Mouse (Mus musculus) gastrocnemius, postnatal 36 days (tissue): ENCODE measurements at regions not wholly inside any gene's neighbourhood (a gene's known extent, or its start where the extent isn't known, plus 50 kb on each side); places are given as distances from the start of the nearest gene placed in this dataset.

ENCODE experiments used
- DNase-seq, 2 experiments: peaks; one replicate each; pipeline ENCODE4 v3.0.0; 2022
- intact Hi-C: fragments of 180-260 bp; cut with DNase I; formaldehyde crosslinking; loops from one replicate; pipeline ENCODE4 v1.15.1; 2025

- peak in 1 of 2 experiments; percentile 53 for DNase-seq
- intact Hi-C loops: no loop called here
Observed at GRCm38 (mm10) chr2:170220871-170221369, 73.0 kb upstream of the Zfp217 start.

DNA sequence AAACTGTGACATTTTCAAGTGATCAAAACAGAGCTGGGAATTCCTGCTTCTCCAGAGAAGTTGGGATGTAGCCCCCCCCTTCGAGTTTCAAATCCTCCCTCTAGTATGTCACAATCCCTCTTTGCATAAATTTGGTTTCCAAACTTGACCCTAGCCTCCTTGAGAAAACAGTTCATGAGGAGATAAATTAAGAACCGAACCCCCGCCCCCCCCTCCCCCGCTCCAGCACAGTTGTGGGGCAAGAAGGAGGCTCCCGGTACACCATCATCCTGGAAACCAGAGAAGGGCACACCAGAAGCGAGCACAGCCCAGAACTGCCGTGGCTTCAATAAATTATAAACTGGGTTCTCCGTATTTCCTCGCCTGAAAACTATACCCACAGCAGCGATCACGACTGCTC is 72.5 kb upstream of the Zfp217 start:
- intact Hi-C loops: no loop called here
- DNase-seq: no peak

DNA sequence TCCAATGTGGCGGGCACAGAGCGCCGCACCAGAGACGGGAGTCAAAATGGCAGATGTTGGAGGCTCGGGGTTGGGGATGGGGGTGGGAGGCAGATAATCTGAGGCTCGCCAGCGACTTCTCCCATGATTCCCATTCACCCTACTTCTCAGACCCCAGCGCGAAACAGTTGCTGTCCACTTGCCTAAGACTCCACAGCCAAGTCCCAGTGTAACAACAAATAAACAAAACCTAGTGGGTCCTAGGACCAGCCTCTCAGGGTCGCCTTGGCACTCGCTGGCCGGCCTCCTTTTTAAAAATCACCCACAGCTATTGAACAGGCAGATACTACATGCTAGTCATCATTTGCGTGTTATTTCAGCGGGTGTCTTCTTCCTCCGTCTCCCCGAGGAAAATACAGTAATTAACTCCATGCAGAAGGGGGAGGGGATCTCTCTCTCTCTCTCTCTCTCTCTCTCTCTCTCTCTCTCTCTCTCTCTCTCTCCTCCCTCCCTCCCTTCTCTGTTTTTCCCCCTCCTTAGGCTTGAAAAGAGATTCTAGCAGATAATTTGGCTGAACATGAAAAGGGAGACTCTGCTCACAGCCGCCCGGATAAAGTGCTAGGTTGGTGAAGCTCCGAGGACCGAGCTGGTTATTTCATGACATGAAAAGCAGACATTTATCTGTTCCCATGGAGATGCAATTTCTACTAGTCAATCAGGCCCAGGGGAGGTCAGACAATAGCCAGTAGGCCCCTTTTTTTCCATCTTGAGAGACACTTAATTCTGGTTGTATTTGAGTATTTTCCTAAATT is 71.9 kb upstream of the Zfp217 start:
- peak in 1 of 2 experiments; percentile 33 for DNase-seq
- intact Hi-C loops: loop anchor here (5.0 kb wide), 1 partner anchor 103 kb away; no protein-coding TSS in a partner anchor

DNA sequence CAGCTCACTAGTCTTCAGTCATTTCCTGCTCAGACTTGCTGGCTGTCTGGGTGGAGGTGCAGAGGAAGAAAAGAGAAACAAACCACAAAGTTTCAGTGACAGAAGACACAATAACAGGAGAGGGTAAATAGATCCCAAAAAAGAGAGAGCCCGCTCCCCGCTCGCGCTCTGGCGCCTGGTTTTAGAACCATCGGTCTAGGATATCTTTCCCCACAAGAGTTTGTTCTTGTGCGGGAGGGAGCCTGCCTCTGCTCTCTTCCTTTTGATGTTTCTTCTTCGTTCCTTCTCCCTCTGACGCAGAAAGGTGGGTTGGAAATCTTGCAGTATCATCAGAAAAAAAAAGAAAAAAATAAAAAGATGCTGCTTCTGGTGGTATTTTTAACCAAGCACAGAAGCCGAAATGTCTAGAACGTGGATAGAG is 71.3 kb upstream of the Zfp217 start:
- intact Hi-C loops: loop anchor here (5.0 kb wide), 1 partner anchor 102 kb away; no protein-coding TSS in a partner anchor
- DNase-seq: no peak

- intact Hi-C loops: loop anchor here (5.0 kb wide), 1 partner anchor 101 kb away; no protein-coding TSS in a partner anchor
- DNase-seq: peak; percentile 54 to 67
Observed at GRCm38 (mm10) chr2:170218230-170219044, 70.5 kb upstream of the Zfp217 start.

DNA sequence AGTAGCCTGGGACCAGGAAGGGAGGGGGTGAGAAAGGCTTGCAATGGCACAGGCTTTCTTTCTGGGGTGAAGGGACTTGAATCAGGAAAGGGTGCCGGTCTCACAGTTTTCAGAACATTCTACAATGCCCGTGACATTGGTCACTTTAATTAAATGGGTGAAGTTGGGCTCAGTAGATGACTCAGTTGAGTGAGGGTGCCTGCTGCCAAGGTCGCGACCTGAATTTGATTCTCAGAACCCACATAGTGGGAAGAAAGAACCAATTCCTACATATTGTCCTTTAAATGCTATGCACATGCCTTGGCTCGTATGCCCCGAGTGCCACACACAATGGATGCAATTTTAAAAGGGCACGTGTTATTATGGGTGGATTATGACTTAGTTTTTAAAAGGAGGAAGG is 68.4 kb upstream of the Zfp217 start:
- no peak for DNase-seq
- intact Hi-C loops: loop anchor here (5.0 kb wide), 1 partner anchor 99 kb away; no protein-coding TSS in a partner anchor

DNA sequence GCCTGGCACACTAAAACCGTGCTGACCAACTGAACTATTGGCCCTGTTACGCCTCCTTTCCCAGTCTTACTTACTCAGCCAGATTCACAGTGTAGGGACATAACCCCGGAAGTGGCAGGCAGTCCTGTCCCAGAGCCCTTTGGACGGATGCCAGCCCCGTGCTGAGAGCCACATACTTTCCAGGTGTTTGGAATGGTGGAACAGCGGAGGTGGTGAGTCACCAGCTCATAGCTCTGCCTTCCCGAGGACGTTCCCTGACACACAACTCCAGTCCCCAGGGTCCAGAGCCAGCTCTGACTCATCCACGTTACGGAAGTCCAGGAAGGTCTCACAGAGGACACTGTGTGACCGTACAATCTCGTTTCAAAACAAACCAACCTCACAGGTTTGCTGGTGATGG is 61.2 kb upstream of the Zfp217 start:
- intact Hi-C loops: loop anchor here (5.0 kb wide), 1 partner anchor 37 kb away; no protein-coding TSS in a partner anchor
- peak; percentile 65 to 77 for DNase-seq

DNA sequence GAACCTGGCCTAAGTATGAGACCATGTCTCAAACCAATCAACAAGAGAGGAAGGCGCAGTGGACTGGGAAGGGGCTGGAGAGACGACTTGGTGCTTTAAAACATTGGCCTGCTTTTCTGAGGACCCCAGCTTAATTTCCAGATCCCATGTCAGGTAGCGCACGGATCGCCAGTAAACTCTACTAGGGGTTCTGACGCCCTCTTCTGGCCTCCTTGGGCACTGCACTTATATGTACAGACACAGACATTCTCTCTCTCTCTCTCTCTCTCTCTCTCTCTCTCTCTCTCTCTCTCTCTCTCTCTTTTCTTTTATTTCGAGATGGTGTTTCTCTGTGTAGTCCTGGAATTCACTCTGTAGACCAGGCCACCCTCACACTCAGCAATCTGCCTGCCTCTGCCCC is 60.0 kb upstream of the Zfp217 start:
- intact Hi-C loops: loop anchor here (5.0 kb wide), 1 partner anchor 36 kb away; no protein-coding TSS in a partner anchor
- DNase-seq: no peak

DNA sequence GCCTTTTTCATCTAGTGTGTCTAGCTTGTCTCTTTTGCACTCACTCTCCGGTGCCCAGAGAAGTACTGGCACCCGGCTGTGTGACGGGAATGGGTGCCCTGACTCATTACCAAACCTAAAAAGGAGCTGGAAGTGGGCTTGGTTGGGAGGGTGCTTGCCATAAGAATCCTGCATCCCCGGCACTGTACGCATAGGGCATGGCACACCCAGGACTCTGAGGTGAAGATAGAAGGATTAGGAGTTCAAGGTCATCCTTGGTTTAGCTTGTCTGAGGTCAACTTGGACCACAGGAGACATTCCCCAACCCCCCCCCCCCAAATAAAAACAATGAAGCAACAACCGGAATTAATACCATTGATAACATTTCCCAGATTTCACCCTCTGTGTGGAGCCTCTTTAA is 59.5 kb upstream of the Zfp217 start:
- intact Hi-C loops: loop anchor here (5.0 kb wide), 1 partner anchor 35 kb away; no protein-coding TSS in a partner anchor
- DNase-seq: no peak

GRCm38 (mm10) chr2:170206870-170207269 is 59.0 kb upstream of the Zfp217 start:
- DNase-seq: no peak
- intact Hi-C loops: loop anchor here (5.0 kb wide), 1 partner anchor 35 kb away; no protein-coding TSS in a partner anchor

DNA sequence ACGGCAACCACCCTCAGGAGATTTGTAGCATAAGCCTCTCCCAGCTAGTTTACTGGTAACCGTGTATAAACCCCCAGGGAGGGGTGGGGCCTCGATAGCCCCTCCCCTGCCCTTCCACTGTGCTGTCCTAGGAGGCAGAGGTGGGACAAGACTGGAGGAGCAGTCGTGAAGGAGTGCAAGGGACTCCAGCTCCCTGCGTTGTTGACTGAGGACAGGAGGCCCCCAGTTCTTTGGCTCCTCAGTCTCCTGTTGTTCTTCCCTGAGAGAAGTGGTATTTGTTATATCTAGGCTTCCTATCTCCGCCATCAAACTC is 58.5 kb upstream of the Zfp217 start:
- DNase-seq: no peak
- intact Hi-C loops: loop anchor here (5.0 kb wide), 1 partner anchor 34 kb away; no protein-coding TSS in a partner anchor

GRCm38 (mm10) chr2:170205591-170206441 is 57.9 kb upstream of the Zfp217 start:
- no peak for DNase-seq
- intact Hi-C loops: loop anchor here (5.0 kb wide), 1 partner anchor 34 kb away; no protein-coding TSS in a partner anchor

GRCm38 (mm10) chr2:170204768-170205514 is 57.0 kb upstream of the Zfp217 start:
- intact Hi-C loops: loop anchor here (5.0 kb wide), 1 partner anchor 33 kb away; no protein-coding TSS in a partner anchor
- no peak for DNase-seq

- intact Hi-C loops: no loop called here
Observed at GRCm38 (mm10) chr2:170203496-170203895, 55.6 kb upstream of the Zfp217 start.

DNA sequence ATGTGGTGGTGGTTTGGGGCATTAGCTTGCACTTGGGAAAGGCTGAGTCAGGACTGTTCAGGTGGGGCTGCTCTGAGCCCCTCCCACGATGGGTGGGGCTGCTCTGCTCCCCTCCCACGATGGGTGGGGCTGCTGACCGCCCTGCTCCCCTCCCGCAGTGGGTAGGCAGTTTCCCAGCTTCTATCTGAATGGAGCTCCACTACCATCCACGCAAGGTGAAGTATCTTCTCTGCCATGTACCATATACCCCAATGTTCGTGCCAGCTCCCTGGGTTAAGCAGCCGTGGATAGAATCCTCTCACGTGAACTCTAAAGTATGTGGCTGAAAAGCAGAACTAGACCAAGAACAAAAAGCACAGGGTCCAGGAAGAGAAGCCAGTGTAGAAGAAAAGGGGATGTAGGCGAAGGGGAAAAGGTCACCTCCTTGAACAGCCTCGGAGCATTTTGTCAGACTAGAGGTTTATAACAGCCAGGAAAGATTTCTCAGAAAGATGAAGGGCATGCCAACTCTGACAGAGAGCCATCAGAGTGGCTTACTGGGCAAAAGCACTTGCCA is 54.0 kb upstream of the Zfp217 start:
- DNase-seq: no peak
- intact Hi-C loops: no loop called here

More at GRCm38 (mm10) chr2:170203496-170203895, 55.6 kb upstream of the Zfp217 start:
- no peak for DNase-seq
